Mouse (Mus musculus) CH12.LX (cell line): ENCODE results near the gene Mrgprh. TPM values are rescaled to one million over a fixed set of nuclear protein-coding genes. Genes with fewer than 3 reads are reported as not detected.

Source experiments
- DNase-seq: peaks from one replicate; pipeline ENCODE4 v3.0.0-alpha.2; 2013; ENCODE audit errors: extremely low read depth
- H3K27ac ChIP-seq: 2 replicates; pipeline ENCODE4 v1.5.1; 2012; ENCODE audit warnings: low read depth, mild to moderate bottlenecking, control low read depth, moderate library complexity; ENCODE audit not compliant: insufficient read depth
- H3K27me3 ChIP-seq: replicated peaks from 2 replicates; pipeline ENCODE3; 2012; ENCODE audit warnings: inconsistent platforms
- H3K36me3 ChIP-seq, 2 experiments: replicated peaks in 1 of 2; 2 replicates each; pipeline versions ENCODE3 to v1.6.1; 2012; ENCODE audit warnings: inconsistent platforms in 1 of 2, low read length in 1 of 2, mild to moderate bottlenecking in 1 of 2, mixed read lengths in 1 of 2, moderate library complexity in 1 of 2; ENCODE audit not compliant: control insufficient read depth in 1 of 2, insufficient read depth in 1 of 2
- H3K4me1 ChIP-seq, 2 experiments: 2 replicates each; pipeline ENCODE4 v1.6.1; 2012; ENCODE audit warnings: inconsistent platforms in 1 of 2, moderate library complexity in 1 of 2; ENCODE audit not compliant: insufficient read depth in 2 of 2, control insufficient read depth in 1 of 2
- H3K4me2 ChIP-seq: 2 replicates; pipeline ENCODE4 v1.6.1; 2012; ENCODE audit warnings: low read depth, mild to moderate bottlenecking, control low read depth; ENCODE audit not compliant: poor library complexity, insufficient read depth, severe bottlenecking
- H3K4me3 ChIP-seq, 3 experiments: fragments of 150-350 bp in 1 of 3; sonication (generic) in 1 of 3; replicated peaks in 1 of 3; 2 replicates each; pipeline versions ENCODE3 to v1.5.1; 2011 to 2012; ENCODE audit warnings: low read depth in 2 of 3, low read length in 2 of 3, mild to moderate bottlenecking in 2 of 3, moderate library complexity in 2 of 3, control low read depth in 1 of 3, improper control_type of control experiment in 1 of 3, inconsistent platforms in 1 of 3, mixed read lengths in 1 of 3; ENCODE audit not compliant: poor library complexity in 1 of 3
- H3K79me2 ChIP-seq: replicated peaks from 2 replicates; pipeline ENCODE4 v1.6.1; 2012; ENCODE audit warnings: mild to moderate bottlenecking, moderate library complexity; ENCODE audit not compliant: control insufficient read depth, poor library complexity, insufficient read depth, severe bottlenecking; ENCODE audit errors: extremely low read depth
- H3K9ac ChIP-seq: 2 replicates; pipeline ENCODE4 v1.6.1; 2012; ENCODE audit warnings: low read depth, mild to moderate bottlenecking, control low read depth, moderate library complexity; ENCODE audit not compliant: insufficient read depth
- H3K9me3 ChIP-seq: replicated peaks from 2 replicates; pipeline ENCODE3; 2012; ENCODE audit warnings: low read length, inconsistent platforms, mixed read lengths
- CHD1 ChIP-seq: IDR thresholded peaks from 2 replicates; pipeline ENCODE4 v1.6.1; 2012; ENCODE audit warnings: low read depth, low read length, improper control_type of control experiment, inconsistent platforms
- CHD2 ChIP-seq: IDR thresholded peaks from 2 replicates; pipeline ENCODE4 v1.6.1; 2011; ENCODE audit warnings: low read length, improper control_type of control experiment
- E2F4 ChIP-seq: IDR thresholded peaks from 2 replicates; pipeline ENCODE4 v1.6.1; 2011; ENCODE audit warnings: low read depth, low read length, improper control_type of control experiment; ENCODE audit not compliant: insufficient replicate concordance
- ELF1 ChIP-seq: IDR thresholded peaks from 2 replicates; pipeline ENCODE4 v1.6.1; 2014; ENCODE audit warnings: low read depth, mild to moderate bottlenecking, inconsistent platforms, low read length, improper control_type of control experiment
- ETS1 ChIP-seq: conservative IDR thresholded peaks from 2 replicates; pipeline ENCODE4 v1.6.1; 2012; ENCODE audit warnings: low read depth, mild to moderate bottlenecking, inconsistent platforms, low read length, improper control_type of control experiment, moderate library complexity
- GABPA ChIP-seq: IDR thresholded peaks from 2 replicates; pipeline ENCODE4 v1.6.1; 2012; ENCODE audit warnings: low read depth, low read length, improper control_type of control experiment, inconsistent platforms; ENCODE audit not compliant: insufficient replicate concordance
- JUN ChIP-seq: IDR thresholded peaks from 2 replicates; pipeline ENCODE4 v1.6.1; 2011; ENCODE audit warnings: low read depth, mild to moderate bottlenecking, low read length, improper control_type of control experiment, moderate library complexity; ENCODE audit not compliant: insufficient read depth
- JUND ChIP-seq: conservative IDR thresholded peaks from 2 replicates; pipeline ENCODE4 v1.6.1; 2011; ENCODE audit warnings: low read depth, low read length, improper control_type of control experiment
- KAT2A ChIP-seq: IDR thresholded peaks from 2 replicates; pipeline ENCODE4 v1.6.1; 2012; ENCODE audit warnings: low read length, improper control_type of control experiment, inconsistent platforms; ENCODE audit not compliant: insufficient replicate concordance
- MXI1 ChIP-seq: IDR thresholded peaks from 2 replicates; pipeline ENCODE4 v1.6.1; 2011; ENCODE audit warnings: mild to moderate bottlenecking, low read depth, low read length, improper control_type of control experiment
- NRF1 ChIP-seq: IDR thresholded peaks from 2 replicates; pipeline ENCODE4 v1.6.1; 2014; ENCODE audit warnings: low read depth, mild to moderate bottlenecking, inconsistent platforms, low read length, improper control_type of control experiment, moderate library complexity
- POLR2AphosphoS2 ChIP-seq: IDR thresholded peaks from 2 replicates; pipeline ENCODE4 v1.6.1; 2011; ENCODE audit warnings: low read depth, low read length, improper control_type of control experiment
- UBTF ChIP-seq: IDR thresholded peaks from 2 replicates; pipeline ENCODE4 v1.6.1; 2012; ENCODE audit warnings: low read depth, mild to moderate bottlenecking, inconsistent platforms, low read length, improper control_type of control experiment, moderate library complexity
- USF2 ChIP-seq: conservative IDR thresholded peaks from 2 replicates; pipeline ENCODE4 v1.6.1; 2011; ENCODE audit warnings: low read depth, low read length, improper control_type of control experiment
- ZKSCAN1 ChIP-seq: IDR thresholded peaks from 2 replicates; pipeline ENCODE4 v1.6.1; 2012; ENCODE audit warnings: low read depth, inconsistent platforms, low read length, improper control_type of control experiment, borderline replicate concordance
- ZMIZ1 ChIP-seq: IDR thresholded peaks from 2 replicates; pipeline ENCODE4 v1.6.1; 2012; ENCODE audit warnings: low read depth, mild to moderate bottlenecking, inconsistent platforms, low read length, improper control_type of control experiment
- ZNF384 ChIP-seq: IDR thresholded peaks from 2 replicates; pipeline ENCODE4 v1.6.1; 2012; ENCODE audit warnings: low read depth, low read length, improper control_type of control experiment, inconsistent platforms
- dilution Hi-C: fragments of 300-500 bp; cut with MboI; formaldehyde crosslinking; loops from 2 replicates; pipeline ENCODE4 v1.14.3; 2020; ENCODE audit warnings: low sequenced_read_pairs; ENCODE audit not compliant: extremely low pct_unique_long_range_greater_than_20kb, extremely low pct_ligation_motif_present
- in situ Hi-C: fragments of 300-500 bp; cut with MboI; formaldehyde crosslinking; loops from 3 replicates; pipeline ENCODE4 v1.14.3; 2019; ENCODE audit warnings: low sequenced_read_pairs, low pct_ligation_motif_present, low pct_unique_long_range_greater_than_20kb, mixed read lengths
- polyA plus RNA-seq: library from polyadenylated mRNA; unstranded; fragments of >175 nt; gene quantifications from 2 replicates; pipeline ENCODE4 v1.2.1, GENCODE M21; 2012; ENCODE audit warnings: low read depth; ENCODE audit not compliant: insufficient read length
- total RNA-seq, 2 experiments: library from RNA; depleted of rRNA; stranded (reverse); fragments of 300-350 nt in 1 of 2; fragments of >200 nt in 1 of 2; gene quantifications; 2 replicates each; pipeline ENCODE4 v1.2.3; 2012 to 2014

Mrgprh gene
- total and polyA plus RNA-seq, 3 experiments: not detected

- Histone ChIP-seq H3K27me3 (no peaks in the 10 kb centered on the region), H3K27ac (no peak overlapping the region), H3K36me3 (no peaks in the 10 kb centered on the region), H3K4me1 (no peaks in the 10 kb centered on the region), H3K9ac (no peak overlapping the region), H3K79me2 (no peaks in the 10 kb centered on the region), H3K4me3 (no peak overlapping the region), H3K4me2 (no peak overlapping the region), H3K9me3 (no peaks in the 10 kb centered on the region)
- no peak for TF ChIP-seq CHD1
- TF ChIP-seq NRF1: no peak
- TF ChIP-seq CHD2: no peak
- in situ Hi-C loops: no loop called here
- no peak for DNase-seq
- dilution Hi-C loops: no loop called here
Observed at GRCm38 (mm10) chr17:12846474-12846873, 29.4 kb upstream of the Mrgprh start.

- no peak overlapping the region for H3K27ac ChIP-seq
- in situ Hi-C loops: no loop called here
- H3K4me3 ChIP-seq: no peak overlapping the region
- no peaks in the 10 kb centered on the region for H3K9me3 ChIP-seq
- dilution Hi-C loops: no loop called here
- no peaks in the 10 kb centered on the region for H3K36me3 ChIP-seq
- no peaks in the 10 kb centered on the region for H3K4me1 ChIP-seq
- no peak overlapping the region for H3K9ac ChIP-seq
- DNase-seq: no peak
- no peak overlapping the region for H3K4me2 ChIP-seq
- no peak for TF ChIP-seq ELF1
- no peak for TF ChIP-seq ZNF384
- TF ChIP-seq KAT2A: no peak
- TF ChIP-seq UBTF: no peak
- TF ChIP-seq POLR2AphosphoS2: no peak
- TF ChIP-seq ZMIZ1: no peak
- no peak for TF ChIP-seq JUN
- no peak for TF ChIP-seq MXI1
- no peak for TF ChIP-seq E2F4
- no peak for TF ChIP-seq ETS1
- no peak for TF ChIP-seq ZKSCAN1
- no peak for TF ChIP-seq USF2
- no peak for TF ChIP-seq JUND
- TF ChIP-seq GABPA: no peak
- TF ChIP-seq, all 38 proteins: peak for 0
- no peaks in the 10 kb centered on the region for H3K27me3 ChIP-seq
- no peaks in the 10 kb centered on the region for H3K79me2 ChIP-seq
Observed at GRCm38 (mm10) chr17:12847736-12848135, 28.1 kb upstream of the Mrgprh start.
